Mouse (Mus musculus): ENCODE data around the gene Galnt6. TPM values are rescaled to one million over a fixed set of nuclear protein-coding genes. Genes with fewer than 3 reads are reported as not detected.

Galnt6 gene
- polyA plus RNA-seq, 1 experiment from 2014 or later, result 0.67 TPM

DNA sequence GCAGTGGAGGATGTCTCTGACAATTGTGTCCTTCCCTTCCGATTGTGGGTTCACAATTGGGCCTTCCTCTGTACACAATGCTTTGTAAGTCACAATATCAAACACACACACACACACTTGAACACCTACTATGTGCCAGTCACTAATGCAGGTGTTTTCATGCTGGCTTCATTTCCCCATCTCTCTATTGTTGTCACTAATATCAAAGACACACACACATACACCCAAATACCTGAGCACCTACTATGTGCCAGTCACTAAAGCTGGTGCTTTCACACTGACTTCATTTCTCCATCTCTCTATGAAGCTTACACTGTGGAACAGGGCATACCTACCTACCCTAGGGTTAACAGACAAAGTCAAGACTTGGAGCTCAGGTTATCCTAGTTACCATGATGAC is 23.8 kb downstream of the Galnt6 start:
- Histone ChIP-seq H3K27ac (ENCODE audit: low read length) (no peak overlapping the region), H3K4me3 (ENCODE audit: low read length) (no peak overlapping the region), H3K36me3 (ENCODE audit: control insufficient read depth, insufficient read depth, low read length) (no peaks in the 10 kb centered on the region), H3K9ac (ENCODE audit: low read length) (no peak overlapping the region), H3K27me3 (ENCODE audit: control insufficient read depth, insufficient read depth, low read depth, low read length) (peaks cover 16% of the 10 kb centered on the region), H3K4me2 (ENCODE audit: low read depth, low read length) (no peak overlapping the region), H3K9me3 (ENCODE audit: control insufficient read depth, low read length) (no peaks in the 10 kb centered on the region), H3K4me1 (replicated peaks; ENCODE audit: control insufficient read depth, insufficient read depth, low read length) (peaks cover 4% of the 10 kb centered on the region; the same call in 1 of the 2 replicates)
- 83% methylated on average over 1 of the region's 1 CpGs for WGBS
- no peak for ATAC-seq (ENCODE audit: low read depth)

DNA sequence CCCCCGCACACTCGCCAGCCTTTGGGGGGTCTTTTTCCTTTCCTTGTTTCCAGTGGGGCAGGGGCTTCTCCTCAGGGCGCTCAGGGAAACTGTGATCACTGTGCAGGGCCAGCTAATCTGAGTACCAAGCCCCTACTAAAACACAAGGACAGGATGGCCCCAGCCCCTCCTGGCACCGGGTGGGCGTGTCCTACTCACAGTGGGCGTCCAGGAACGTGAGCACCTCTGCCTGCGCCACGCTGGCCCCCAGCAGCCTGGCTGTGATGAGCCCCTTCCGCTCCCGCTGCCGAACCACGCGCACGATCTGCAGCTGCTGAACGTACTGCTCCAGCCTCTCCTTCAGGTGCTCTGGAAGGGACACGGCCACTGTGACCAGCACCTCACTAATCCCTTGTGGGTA is 25.3 kb downstream of the Galnt6 start:
- no peak overlapping the region for H3K4me2 ChIP-seq (ENCODE audit: low read depth, low read length)
- ATAC-seq (ENCODE audit: low read depth), result no peak
- peaks cover 4% of the 10 kb centered on the region; the same call in 1 of the 2 replicates for H3K4me1 ChIP-seq (replicated peaks; ENCODE audit: control insufficient read depth, insufficient read depth, low read length)
- H3K9me3 ChIP-seq (ENCODE audit: control insufficient read depth, low read length), result no peaks in the 10 kb centered on the region
- 9% methylated on average over 17 of the region's 17 CpGs for WGBS
- no peaks in the 10 kb centered on the region for H3K36me3 ChIP-seq (ENCODE audit: control insufficient read depth, insufficient read depth, low read length)
- H3K27ac ChIP-seq (ENCODE audit: low read length), result no peak overlapping the region
- H3K27me3 ChIP-seq (ENCODE audit: control insufficient read depth, insufficient read depth, low read depth, low read length), result peaks cover 16% of the 10 kb centered on the region
- H3K4me3 ChIP-seq (ENCODE audit: low read length), result no peak overlapping the region
- no peak overlapping the region for H3K9ac ChIP-seq (ENCODE audit: low read length)

DNA sequence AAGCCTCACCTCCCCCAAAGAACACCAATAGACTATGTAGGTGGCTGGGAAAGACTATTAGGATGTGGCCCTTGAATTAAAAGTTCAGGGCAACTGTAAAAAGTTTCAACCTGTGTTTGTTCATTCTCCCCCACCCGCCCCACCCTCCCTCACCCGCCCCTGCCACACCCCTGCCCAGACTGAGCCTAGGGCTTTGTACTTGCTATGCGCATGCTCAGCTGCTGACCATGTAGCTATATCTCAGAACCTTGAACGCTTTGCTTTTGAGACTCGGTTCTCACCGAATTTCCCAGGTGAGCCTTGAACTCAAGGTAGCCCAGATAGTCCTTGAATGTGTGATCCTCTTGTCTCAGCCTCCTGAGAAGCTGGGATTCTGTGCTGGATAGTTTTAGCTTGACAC is 27.3 kb downstream of the Galnt6 start:
- no peaks in the 10 kb centered on the region for H3K36me3 ChIP-seq (ENCODE audit: control insufficient read depth, insufficient read depth, low read length)
- no peak for ATAC-seq (ENCODE audit: low read depth)

DNA sequence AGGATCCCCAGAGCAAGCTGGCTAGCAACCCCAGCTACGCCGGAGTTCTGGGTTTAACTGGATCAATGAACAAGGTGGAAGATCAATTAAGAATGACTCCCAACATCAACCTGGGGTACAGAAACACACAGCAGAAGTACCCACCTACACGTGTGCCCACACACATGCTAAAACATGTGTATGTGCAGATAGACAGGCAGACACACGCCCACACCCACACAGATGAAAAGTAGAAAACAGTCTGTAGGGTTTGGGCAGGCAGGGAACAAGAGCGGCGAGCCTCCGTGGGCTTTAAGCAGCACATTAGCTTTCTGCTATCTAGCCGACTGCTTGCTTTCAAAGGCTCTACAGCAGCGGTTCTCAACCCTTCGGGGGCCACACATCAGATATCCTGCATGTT is 28.1 kb downstream of the Galnt6 start:
- Histone ChIP-seq H3K4me2 (ENCODE audit: low read depth, low read length) (no peak overlapping the region), H3K9ac (ENCODE audit: low read length) (no peak overlapping the region), H3K9me3 (ENCODE audit: control insufficient read depth, low read length) (no peaks in the 10 kb centered on the region), H3K36me3 (ENCODE audit: control insufficient read depth, insufficient read depth, low read length) (no peaks in the 10 kb centered on the region), H3K4me3 (ENCODE audit: low read length) (no peak overlapping the region), H3K27me3 (ENCODE audit: control insufficient read depth, insufficient read depth, low read depth, low read length) (peaks cover 16% of the 10 kb centered on the region), H3K27ac (ENCODE audit: low read length) (no peak overlapping the region), H3K4me1 (replicated peaks; ENCODE audit: control insufficient read depth, insufficient read depth, low read length) (peaks cover 4% of the 10 kb centered on the region; the same call in 1 of the 2 replicates)
- WGBS, result 62% methylated on average over 10 of the region's 10 CpGs
- ATAC-seq (ENCODE audit: low read depth), result no peak

More for the DNA sequence above, 27.3 kb downstream of the Galnt6 start:
- H3K9me3 ChIP-seq (ENCODE audit: control insufficient read depth, low read length), result no peaks in the 10 kb centered on the region
- H3K4me3 ChIP-seq (ENCODE audit: low read length), result no peak overlapping the region
- H3K9ac ChIP-seq (ENCODE audit: low read length), result no peak overlapping the region
- 60% methylated on average over 6 of the region's 6 CpGs for WGBS
- no peak overlapping the region for H3K27ac ChIP-seq (ENCODE audit: low read length)
- peaks cover 4% of the 10 kb centered on the region; the same call in 1 of the 2 replicates for H3K4me1 ChIP-seq (replicated peaks; ENCODE audit: control insufficient read depth, insufficient read depth, low read length)
- no peak overlapping the region for H3K4me2 ChIP-seq (ENCODE audit: low read depth, low read length)
- H3K27me3 ChIP-seq (ENCODE audit: control insufficient read depth, insufficient read depth, low read depth, low read length), result peaks cover 16% of the 10 kb centered on the region

DNA sequence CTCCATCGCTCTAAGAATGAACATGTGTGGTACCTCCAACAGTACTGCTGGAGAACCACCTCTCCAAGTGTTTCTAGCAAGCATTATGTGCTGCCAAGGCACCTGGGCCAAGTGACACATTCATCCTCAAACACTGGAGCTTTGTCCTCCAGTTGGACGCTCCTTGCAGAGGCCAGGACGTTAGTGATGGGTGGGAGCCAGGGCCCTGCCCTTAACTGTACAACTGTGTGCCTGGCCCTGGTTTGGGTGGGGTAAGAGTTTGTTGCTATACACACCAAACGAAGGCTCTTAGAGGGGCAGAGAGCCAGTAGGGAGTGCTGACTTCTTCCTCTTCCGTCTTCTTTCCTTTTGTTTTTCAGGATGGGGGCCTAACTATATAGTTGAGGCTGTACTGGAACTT is 28.8 kb downstream of the Galnt6 start:
- H3K9ac ChIP-seq (ENCODE audit: low read length), result no peak overlapping the region
- peaks cover 4% of the 10 kb centered on the region; the same call in 1 of the 2 replicates for H3K4me1 ChIP-seq (replicated peaks; ENCODE audit: control insufficient read depth, insufficient read depth, low read length)
- H3K27ac ChIP-seq (ENCODE audit: low read length), result no peak overlapping the region
- ATAC-seq (ENCODE audit: low read depth), result no peak
- H3K4me3 ChIP-seq (ENCODE audit: low read length), result no peak overlapping the region
- WGBS, result 62% methylated on average over 5 of the region's 5 CpGs
- H3K27me3 ChIP-seq (ENCODE audit: control insufficient read depth, insufficient read depth, low read depth, low read length), result peaks cover 16% of the 10 kb centered on the region
- no peaks in the 10 kb centered on the region for H3K36me3 ChIP-seq (ENCODE audit: control insufficient read depth, insufficient read depth, low read length)
- H3K9me3 ChIP-seq (ENCODE audit: control insufficient read depth, low read length), result no peaks in the 10 kb centered on the region
- H3K4me2 ChIP-seq (ENCODE audit: low read depth, low read length), result no peak overlapping the region

DNA sequence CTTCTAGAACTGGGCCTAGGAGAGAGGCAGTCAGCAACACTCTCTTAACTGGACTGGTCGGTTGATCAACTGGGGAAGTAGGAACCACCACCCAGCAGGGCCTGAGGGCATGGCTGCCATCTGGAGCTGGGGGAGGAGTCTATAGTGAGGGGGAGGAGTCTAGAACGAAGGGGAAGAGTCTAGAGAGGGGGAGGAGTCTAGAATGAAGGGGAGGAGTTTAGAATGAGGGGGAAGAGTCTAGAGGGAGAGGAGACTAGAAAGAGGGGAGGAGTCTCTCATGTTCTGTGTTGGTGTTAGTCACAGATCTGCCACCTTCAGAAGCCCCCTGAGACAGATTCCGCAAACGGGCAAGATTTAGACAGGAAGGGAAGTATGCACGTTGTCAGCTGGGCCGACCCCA is 29.8 kb downstream of the Galnt6 start:
- Histone ChIP-seq H3K4me3 (ENCODE audit: low read length) (no peak overlapping the region), H3K4me2 (ENCODE audit: low read depth, low read length) (no peak overlapping the region), H3K9me3 (ENCODE audit: control insufficient read depth, low read length) (no peaks in the 10 kb centered on the region), H3K27me3 (ENCODE audit: control insufficient read depth, insufficient read depth, low read depth, low read length) (peaks cover 12% of the 10 kb centered on the region), H3K9ac (ENCODE audit: low read length) (no peak overlapping the region), H3K4me1 (replicated peaks; ENCODE audit: control insufficient read depth, insufficient read depth, low read length) (peaks cover 4% of the 10 kb centered on the region; the same call in 1 of the 2 replicates), H3K36me3 (ENCODE audit: control insufficient read depth, insufficient read depth, low read length) (no peaks in the 10 kb centered on the region), H3K27ac (ENCODE audit: low read length) (no peak overlapping the region)
- no peak for ATAC-seq (ENCODE audit: low read depth)
- WGBS, result 57% methylated on average over 6 of the region's 6 CpGs

DNA sequence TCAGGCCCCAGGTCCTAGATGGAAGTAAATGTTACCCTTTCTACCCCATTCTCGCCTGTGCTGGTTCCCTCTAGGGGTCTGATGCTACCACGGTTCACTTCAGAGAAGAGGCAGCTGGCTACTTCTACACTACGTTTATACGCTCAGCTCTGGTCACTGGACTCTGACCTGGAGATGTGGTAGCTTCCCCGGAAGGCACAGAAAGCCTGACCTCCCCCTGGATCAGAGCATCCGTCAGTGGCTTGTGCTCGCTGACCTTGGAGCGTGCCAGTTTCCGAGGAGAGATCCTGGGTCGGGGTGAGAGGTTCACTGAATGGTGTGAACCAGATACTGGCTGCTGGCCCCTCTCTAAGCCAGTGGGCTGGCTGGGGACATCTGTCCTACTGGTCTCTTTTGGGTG is 31.1 kb downstream of the Galnt6 start:
- 63% methylated on average over 10 of the region's 10 CpGs for WGBS

DNA sequence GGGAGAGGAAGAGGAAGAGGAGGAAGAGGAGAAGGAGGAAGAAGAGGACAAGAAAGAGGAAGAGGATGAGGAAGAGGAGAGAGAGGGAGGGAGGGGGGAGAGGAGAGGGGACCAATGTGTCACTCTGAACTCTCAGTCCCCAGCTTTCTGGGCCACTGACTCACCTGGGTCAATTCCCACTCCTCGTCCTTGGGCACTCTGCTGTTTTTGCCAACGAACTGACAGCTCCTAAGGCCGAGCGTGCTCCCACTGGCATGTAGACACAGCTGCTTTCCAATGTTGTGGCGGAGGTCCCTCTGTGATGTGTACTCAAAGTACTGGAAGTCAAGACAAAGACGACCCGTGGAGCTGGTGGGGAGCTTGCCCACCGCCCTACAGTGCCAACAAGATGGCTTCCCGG is 34.8 kb downstream of the Galnt6 start:
- Histone ChIP-seq H3K4me1 (replicated peaks; ENCODE audit: control insufficient read depth, insufficient read depth, low read length) (no peaks in the 10 kb centered on the region), H3K27ac (ENCODE audit: low read length) (no peak overlapping the region), H3K4me3 (ENCODE audit: low read length) (no peak overlapping the region), H3K9me3 (ENCODE audit: control insufficient read depth, low read length) (peaks cover 9% of the 10 kb centered on the region), H3K9ac (ENCODE audit: low read length) (no peak overlapping the region), H3K27me3 (ENCODE audit: control insufficient read depth, insufficient read depth, low read depth, low read length) (no peaks in the 10 kb centered on the region), H3K4me2 (ENCODE audit: low read depth, low read length) (no peak overlapping the region), H3K36me3 (ENCODE audit: control insufficient read depth, insufficient read depth, low read length) (no peaks in the 10 kb centered on the region)
- 85% methylated on average over 9 of the region's 9 CpGs for WGBS
- no peak for ATAC-seq (ENCODE audit: low read depth)

More for the DNA sequence above, 31.1 kb downstream of the Galnt6 start:
- Histone ChIP-seq H3K27me3 (ENCODE audit: control insufficient read depth, insufficient read depth, low read depth, low read length) (no peaks in the 10 kb centered on the region; the same call in 1 of the 2 replicates), H3K4me2 (ENCODE audit: low read depth, low read length) (no peak overlapping the region), H3K9ac (ENCODE audit: low read length) (no peak overlapping the region), H3K9me3 (ENCODE audit: control insufficient read depth, low read length) (no peaks in the 10 kb centered on the region), H3K27ac (ENCODE audit: low read length) (no peak overlapping the region), H3K4me1 (replicated peaks; ENCODE audit: control insufficient read depth, insufficient read depth, low read length) (no peaks in the 10 kb centered on the region), H3K4me3 (ENCODE audit: low read length) (no peak overlapping the region), H3K36me3 (ENCODE audit: control insufficient read depth, insufficient read depth, low read length) (no peaks in the 10 kb centered on the region)
- ATAC-seq (ENCODE audit: low read depth), result no peak

DNA sequence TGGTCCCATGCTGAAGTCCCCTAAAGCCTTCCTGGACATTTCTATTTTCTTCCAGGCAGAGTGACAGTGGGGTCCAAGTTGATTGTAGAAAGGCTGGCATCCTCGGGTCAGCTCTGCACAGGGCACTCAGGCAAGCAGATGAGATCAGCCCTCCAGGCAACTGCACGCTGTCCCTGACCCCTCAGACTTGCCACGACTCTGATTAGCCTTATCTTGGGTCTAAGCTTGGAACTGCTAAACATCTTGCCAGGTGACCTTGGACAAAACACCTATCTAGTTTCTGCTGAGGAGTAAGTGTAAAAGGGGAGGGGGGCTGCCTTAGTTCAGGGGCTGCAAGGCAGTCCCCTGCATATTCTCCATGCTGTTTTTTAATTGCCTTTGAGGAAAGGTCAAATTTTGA is 37.2 kb downstream of the Galnt6 start:
- Histone ChIP-seq H3K36me3 (ENCODE audit: control insufficient read depth, insufficient read depth, low read length) (no peaks in the 10 kb centered on the region), H3K4me1 (replicated peaks; ENCODE audit: control insufficient read depth, insufficient read depth, low read length) (no peaks in the 10 kb centered on the region), H3K4me3 (ENCODE audit: low read length) (no peak overlapping the region), H3K4me2 (ENCODE audit: low read depth, low read length) (no peak overlapping the region), H3K27me3 (ENCODE audit: control insufficient read depth, insufficient read depth, low read depth, low read length) (no peaks in the 10 kb centered on the region), H3K9me3 (ENCODE audit: control insufficient read depth, low read length) (peaks cover 9% of the 10 kb centered on the region), H3K27ac (ENCODE audit: low read length) (no peak overlapping the region), H3K9ac (ENCODE audit: low read length) (no peak overlapping the region)
- 37% methylated on average over 3 of the region's 3 CpGs for WGBS
- ATAC-seq (ENCODE audit: low read depth), result no peak

DNA sequence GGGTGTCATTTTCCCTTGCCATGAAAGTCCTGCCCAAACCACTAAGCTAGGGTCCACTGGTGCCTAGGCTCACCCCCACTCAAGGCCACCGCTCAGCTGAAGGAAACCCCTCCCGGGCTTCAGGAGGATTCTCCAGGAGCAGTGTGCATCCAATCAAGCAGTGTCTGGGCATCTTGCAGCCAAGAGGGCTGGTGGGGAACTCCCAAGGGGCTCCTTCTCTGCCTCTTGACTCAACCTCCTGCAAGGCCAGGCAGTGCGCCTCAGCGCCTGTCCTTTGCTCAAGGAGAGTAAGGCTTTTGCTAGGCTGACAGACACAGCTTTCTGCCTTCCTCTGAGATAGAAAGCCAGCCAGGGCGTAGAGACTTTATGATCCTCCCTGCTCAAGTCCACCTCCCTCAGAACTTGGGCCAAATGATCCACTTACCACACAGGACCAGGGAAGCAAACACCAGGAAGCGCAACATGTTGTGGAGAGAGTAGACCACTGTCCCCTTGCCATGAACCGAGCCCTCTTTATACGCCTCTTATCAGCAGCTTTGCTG is 41.7 kb downstream of the Galnt6 start, which contains the start of gene Cela1:
Cela1 (minus strand) TSS at position 492 of the 542 bp plus-strand sequence.
- Histone ChIP-seq H3K36me3 (ENCODE audit: control insufficient read depth, insufficient read depth, low read length) (no peaks in the 10 kb centered on the region), H3K9me3 (ENCODE audit: control insufficient read depth, low read length) (peaks cover 9% of the 10 kb centered on the region), H3K4me2 (ENCODE audit: low read depth, low read length) (no peak within 1 kb of the TSS), H3K4me3 (ENCODE audit: low read length) (no peak within 1 kb of the TSS), H3K4me1 (replicated peaks; ENCODE audit: control insufficient read depth, insufficient read depth, low read length) (peaks cover 3% of the 10 kb centered on the region; the same call in 1 of the 2 replicates), H3K27me3 (ENCODE audit: control insufficient read depth, insufficient read depth, low read depth, low read length) (peaks cover 2% of the 10 kb centered on the region), H3K9ac (ENCODE audit: low read length) (no peak within 1 kb of the TSS), H3K27ac (ENCODE audit: low read length) (no peak within 1 kb of the TSS)
- ATAC-seq (ENCODE audit: low read depth), result no peak
- 62% methylated on average over 8 of the region's 8 CpGs for WGBS
